Mouse (Mus musculus) ES-E14 (cell line): Measurements from ENCODE around the gene 4921536K21Rik.

Experiments
- MAFK ChIP-seq: IDR thresholded peaks from 2 replicates; pipeline ENCODE4 v1.6.1; 2014; ENCODE audit warnings: mild to moderate bottlenecking, low read depth, low read length, inconsistent platforms; ENCODE audit not compliant: insufficient read depth
- ZNF384 ChIP-seq: IDR thresholded peaks from 2 replicates; pipeline ENCODE4 v1.6.1; 2012; ENCODE audit warnings: low read depth, low read length, inconsistent platforms

- TF ChIP-seq MAFK (no peak), ZNF384 (no peak)
Measured at GRCm38 (mm10) chr11:3893970-3894369, 928 bp downstream of the 4921536K21Rik start.
